Mouse (Mus musculus): ENCODE data around the gene Cadps2.

DNA sequence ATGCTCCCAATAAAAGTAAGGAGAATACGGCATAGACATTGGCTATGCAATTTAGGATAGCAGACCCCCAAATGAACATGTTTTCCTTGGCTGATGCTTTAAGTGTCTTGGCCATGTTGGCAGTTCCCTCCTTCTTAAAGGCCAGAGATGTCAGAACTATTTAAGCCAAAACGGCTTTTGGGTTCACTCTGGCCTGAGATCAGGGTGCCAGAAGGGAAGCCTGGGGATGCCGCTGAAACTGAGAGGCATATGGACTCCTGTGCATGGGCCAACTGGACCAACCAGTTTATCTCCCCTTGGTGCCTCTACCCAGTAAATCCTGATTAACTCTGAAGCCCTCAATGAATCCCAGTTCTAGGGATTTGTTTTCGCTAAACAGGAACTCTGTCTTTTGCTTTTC lies 34.6 kb upstream of the Cadps2 start:
- no peak for TF ChIP-seq CTCF (IDR thresholded peaks at IDR 0.05; ENCODE audit: insufficient read depth, low read length)
- no peak for TF ChIP-seq POLR2A (IDR thresholded peaks at IDR 0.05; ENCODE audit: borderline replicate concordance, extremely low read depth, low read depth, low read length)
